Mouse (Mus musculus): ENCODE data around the gene Fcgr2b.

GRCm38 (mm10) chr1:171006335-171006734, 30.0 kb upstream of the Fcgr2b start:
- no peak for TF ChIP-seq CTCF (conservative IDR thresholded peaks at IDR 0.05; ENCODE audit: low read length)
- TF ChIP-seq NANOG (IDR thresholded peaks at IDR 0.05; ENCODE audit: borderline replicate concordance, low read length) = no peak
- no peak for TF ChIP-seq POU5F1 (IDR thresholded peaks at IDR 0.05; ENCODE audit: borderline replicate concordance, low read length)
